Mouse (Mus musculus) CH12.LX (cell line): Measurements from ENCODE around the gene Lep. TPM values are rescaled to one million over a fixed set of nuclear protein-coding genes. Genes with fewer than 3 reads are reported as not detected.

Experiments
- DNase-seq: peaks from one replicate; pipeline ENCODE4 v3.0.0-alpha.2; 2013; ENCODE audit errors: extremely low read depth
- H3K27ac ChIP-seq: 2 replicates; pipeline ENCODE4 v1.5.1; 2012; ENCODE audit warnings: low read depth, mild to moderate bottlenecking, control low read depth, moderate library complexity; ENCODE audit not compliant: insufficient read depth
- H3K27me3 ChIP-seq: replicated peaks from 2 replicates; pipeline ENCODE3; 2012; ENCODE audit warnings: inconsistent platforms
- H3K36me3 ChIP-seq, 2 experiments: replicated peaks in 1 of 2; 2 replicates each; pipeline versions ENCODE3 to v1.6.1; 2012; ENCODE audit warnings: inconsistent platforms in 1 of 2, low read length in 1 of 2, mild to moderate bottlenecking in 1 of 2, mixed read lengths in 1 of 2, moderate library complexity in 1 of 2; ENCODE audit not compliant: control insufficient read depth in 1 of 2, insufficient read depth in 1 of 2
- H3K4me1 ChIP-seq, 2 experiments: 2 replicates each; pipeline ENCODE4 v1.6.1; 2012; ENCODE audit warnings: inconsistent platforms in 1 of 2, moderate library complexity in 1 of 2; ENCODE audit not compliant: insufficient read depth in 2 of 2, control insufficient read depth in 1 of 2
- H3K4me2 ChIP-seq: 2 replicates; pipeline ENCODE4 v1.6.1; 2012; ENCODE audit warnings: low read depth, mild to moderate bottlenecking, control low read depth; ENCODE audit not compliant: poor library complexity, insufficient read depth, severe bottlenecking
- H3K4me3 ChIP-seq, 3 experiments: fragments of 150-350 bp in 1 of 3; sonication (generic) in 1 of 3; replicated peaks in 1 of 3; 2 replicates each; pipeline versions ENCODE3 to v1.5.1; 2011 to 2012; ENCODE audit warnings: low read depth in 2 of 3, low read length in 2 of 3, mild to moderate bottlenecking in 2 of 3, moderate library complexity in 2 of 3, control low read depth in 1 of 3, improper control_type of control experiment in 1 of 3, inconsistent platforms in 1 of 3, mixed read lengths in 1 of 3; ENCODE audit not compliant: poor library complexity in 1 of 3
- H3K79me2 ChIP-seq: replicated peaks from 2 replicates; pipeline ENCODE4 v1.6.1; 2012; ENCODE audit warnings: mild to moderate bottlenecking, moderate library complexity; ENCODE audit not compliant: control insufficient read depth, poor library complexity, insufficient read depth, severe bottlenecking; ENCODE audit errors: extremely low read depth
- H3K9ac ChIP-seq: 2 replicates; pipeline ENCODE4 v1.6.1; 2012; ENCODE audit warnings: low read depth, mild to moderate bottlenecking, control low read depth, moderate library complexity; ENCODE audit not compliant: insufficient read depth
- H3K9me3 ChIP-seq: replicated peaks from 2 replicates; pipeline ENCODE3; 2012; ENCODE audit warnings: low read length, inconsistent platforms, mixed read lengths
- BHLHE40 ChIP-seq: IDR thresholded peaks from 2 replicates; pipeline ENCODE4 v1.6.1; 2011; ENCODE audit warnings: mild to moderate bottlenecking, low read depth, low read length, improper control_type of control experiment
- CHD1 ChIP-seq: IDR thresholded peaks from 2 replicates; pipeline ENCODE4 v1.6.1; 2012; ENCODE audit warnings: low read depth, low read length, improper control_type of control experiment, inconsistent platforms
- CHD2 ChIP-seq: IDR thresholded peaks from 2 replicates; pipeline ENCODE4 v1.6.1; 2011; ENCODE audit warnings: low read length, improper control_type of control experiment
- CTCF ChIP-seq, 2 experiments: IDR thresholded peaks in 1 of 2; conservative IDR thresholded peaks in 1 of 2; 2 replicates each; pipeline ENCODE4 v1.5.1; 2011 to 2012; ENCODE audit warnings: low read depth in 2 of 2, low read length in 2 of 2, improper control_type of control experiment in 1 of 2, inconsistent platforms in 1 of 2, mild to moderate bottlenecking in 1 of 2, moderate library complexity in 1 of 2
- E2F4 ChIP-seq: IDR thresholded peaks from 2 replicates; pipeline ENCODE4 v1.6.1; 2011; ENCODE audit warnings: low read depth, low read length, improper control_type of control experiment; ENCODE audit not compliant: insufficient replicate concordance
- ELF1 ChIP-seq: IDR thresholded peaks from 2 replicates; pipeline ENCODE4 v1.6.1; 2014; ENCODE audit warnings: low read depth, mild to moderate bottlenecking, inconsistent platforms, low read length, improper control_type of control experiment
- ETS1 ChIP-seq: conservative IDR thresholded peaks from 2 replicates; pipeline ENCODE4 v1.6.1; 2012; ENCODE audit warnings: low read depth, mild to moderate bottlenecking, inconsistent platforms, low read length, improper control_type of control experiment, moderate library complexity
- HCFC1 ChIP-seq: IDR thresholded peaks from 2 replicates; pipeline ENCODE4 v1.6.1; 2012; ENCODE audit warnings: low read depth, mild to moderate bottlenecking, inconsistent platforms, low read length, improper control_type of control experiment
- IRF4 ChIP-seq: IDR thresholded peaks from 2 replicates; pipeline ENCODE4 v1.6.1; 2014; ENCODE audit warnings: low read depth, mild to moderate bottlenecking, inconsistent platforms, low read length, improper control_type of control experiment
- JUN ChIP-seq: IDR thresholded peaks from 2 replicates; pipeline ENCODE4 v1.6.1; 2011; ENCODE audit warnings: low read depth, mild to moderate bottlenecking, low read length, improper control_type of control experiment, moderate library complexity; ENCODE audit not compliant: insufficient read depth
- KAT2A ChIP-seq: IDR thresholded peaks from 2 replicates; pipeline ENCODE4 v1.6.1; 2012; ENCODE audit warnings: low read length, improper control_type of control experiment, inconsistent platforms; ENCODE audit not compliant: insufficient replicate concordance
- MAFK ChIP-seq: IDR thresholded peaks from 2 replicates; pipeline ENCODE4 v1.6.1; 2011; ENCODE audit warnings: low read length, improper control_type of control experiment; ENCODE audit not compliant: insufficient replicate concordance
- MAX ChIP-seq: IDR thresholded peaks from 2 replicates; pipeline ENCODE4 v1.6.1; 2011; ENCODE audit warnings: low read length, improper control_type of control experiment
- MAZ ChIP-seq: IDR thresholded peaks from 2 replicates; pipeline ENCODE4 v1.6.1; 2012; ENCODE audit warnings: low read depth, mild to moderate bottlenecking, inconsistent platforms, low read length, improper control_type of control experiment, moderate library complexity
- MEF2A ChIP-seq: IDR thresholded peaks from 2 replicates; pipeline ENCODE4 v1.6.1; 2014; ENCODE audit warnings: low read depth, mild to moderate bottlenecking, inconsistent platforms, low read length, improper control_type of control experiment, borderline replicate concordance
- MXI1 ChIP-seq: IDR thresholded peaks from 2 replicates; pipeline ENCODE4 v1.6.1; 2011; ENCODE audit warnings: mild to moderate bottlenecking, low read depth, low read length, improper control_type of control experiment
- POLR2A ChIP-seq: IDR thresholded peaks from 2 replicates; pipeline ENCODE4 v1.6.1; 2011; ENCODE audit warnings: low read depth, mild to moderate bottlenecking, improper control_type of control experiment, low read length
- POLR2AphosphoS2 ChIP-seq: IDR thresholded peaks from 2 replicates; pipeline ENCODE4 v1.6.1; 2011; ENCODE audit warnings: low read depth, low read length, improper control_type of control experiment
- RAD21 ChIP-seq: IDR thresholded peaks from 2 replicates; pipeline ENCODE4 v1.6.1; 2011; ENCODE audit warnings: low read depth, mild to moderate bottlenecking, low read length, improper control_type of control experiment, moderate library complexity
- RCOR1 ChIP-seq: conservative IDR thresholded peaks from 2 replicates; pipeline ENCODE4 v1.6.1; 2012; ENCODE audit warnings: low read depth, mild to moderate bottlenecking, inconsistent platforms, low read length, improper control_type of control experiment
- SIN3A ChIP-seq: IDR thresholded peaks from 2 replicates; pipeline ENCODE4 v1.6.1; 2012; ENCODE audit warnings: low read length, improper control_type of control experiment, inconsistent platforms
- SMC3 ChIP-seq: IDR thresholded peaks from 2 replicates; pipeline ENCODE4 v1.6.1; 2011; ENCODE audit warnings: low read depth, low read length, improper control_type of control experiment
- TBP ChIP-seq: conservative IDR thresholded peaks from 2 replicates; pipeline ENCODE4 v1.6.1; 2011; ENCODE audit warnings: low read depth, low read length, improper control_type of control experiment
- UBTF ChIP-seq: IDR thresholded peaks from 2 replicates; pipeline ENCODE4 v1.6.1; 2012; ENCODE audit warnings: low read depth, mild to moderate bottlenecking, inconsistent platforms, low read length, improper control_type of control experiment, moderate library complexity
- USF1 ChIP-seq: IDR thresholded peaks from 2 replicates; pipeline ENCODE4 v1.6.1; 2014; ENCODE audit warnings: low read depth, mild to moderate bottlenecking, inconsistent platforms, low read length, improper control_type of control experiment
- USF2 ChIP-seq: conservative IDR thresholded peaks from 2 replicates; pipeline ENCODE4 v1.6.1; 2011; ENCODE audit warnings: low read depth, low read length, improper control_type of control experiment
- ZMIZ1 ChIP-seq: IDR thresholded peaks from 2 replicates; pipeline ENCODE4 v1.6.1; 2012; ENCODE audit warnings: low read depth, mild to moderate bottlenecking, inconsistent platforms, low read length, improper control_type of control experiment
- ZNF384 ChIP-seq: IDR thresholded peaks from 2 replicates; pipeline ENCODE4 v1.6.1; 2012; ENCODE audit warnings: low read depth, low read length, improper control_type of control experiment, inconsistent platforms
- dilution Hi-C: fragments of 300-500 bp; cut with MboI; formaldehyde crosslinking; loops from 2 replicates; pipeline ENCODE4 v1.14.3; 2020; ENCODE audit warnings: low sequenced_read_pairs; ENCODE audit not compliant: extremely low pct_unique_long_range_greater_than_20kb, extremely low pct_ligation_motif_present
- in situ Hi-C: fragments of 300-500 bp; cut with MboI; formaldehyde crosslinking; loops from 3 replicates; pipeline ENCODE4 v1.14.3; 2019; ENCODE audit warnings: low sequenced_read_pairs, low pct_ligation_motif_present, low pct_unique_long_range_greater_than_20kb, mixed read lengths
- polyA plus RNA-seq: library from polyadenylated mRNA; unstranded; fragments of >175 nt; gene quantifications from 2 replicates; pipeline ENCODE4 v1.2.1, GENCODE M21; 2012; ENCODE audit warnings: low read depth; ENCODE audit not compliant: insufficient read length
- total RNA-seq, 2 experiments: library from RNA; depleted of rRNA; stranded (reverse); fragments of 300-350 nt in 1 of 2; fragments of >200 nt in 1 of 2; gene quantifications; 2 replicates each; pipeline ENCODE4 v1.2.3; 2012 to 2014

The Lep gene
- total and polyA plus RNA-seq, 3 experiments = not detected

GRCm38 (mm10) chr6:29056377-29056776 lies 3.6 kb upstream of the Lep start:
- DNase-seq = no peak
- Histone ChIP-seq H3K27ac (no peak overlapping the region), H3K4me2 (no peak overlapping the region), H3K4me1 (no peaks in the 10 kb centered on the region), H3K9me3 (peaks cover 7% of the 10 kb centered on the region), H3K79me2 (no peaks in the 10 kb centered on the region), H3K36me3 (no peaks in the 10 kb centered on the region), H3K4me3 (no peak overlapping the region), H3K9ac (no peak overlapping the region), H3K27me3 (peaks cover 26% of the 10 kb centered on the region)
- TF ChIP-seq ELF1 (no peak), ETS1 (no peak), MAZ (no peak), BHLHE40 (no peak), SMC3 (no peak), POLR2AphosphoS2 (no peak), E2F4 (no peak), MXI1 (no peak), TBP (no peak), MAFK (no peak), ZNF384 (no peak), UBTF (no peak), IRF4 (no peak)
- in situ Hi-C loops = no loop called here
- dilution Hi-C loops = no loop called here

GRCm38 (mm10) chr6:29066389-29066790 lies 6.4 kb downstream of the Lep start:
- no peaks in the 10 kb centered on the region for H3K9me3 ChIP-seq
- dilution Hi-C loops = no loop called here
- no peak overlapping the region for H3K4me3 ChIP-seq
- in situ Hi-C loops = no loop called here
- no peaks in the 10 kb centered on the region for H3K36me3 ChIP-seq
- H3K27ac ChIP-seq = no peak overlapping the region
- H3K27me3 ChIP-seq = peaks cover 43% of the 10 kb centered on the region
- no peak for DNase-seq
- H3K4me1 ChIP-seq = no peaks in the 10 kb centered on the region
- no peak overlapping the region for H3K9ac ChIP-seq
- no peaks in the 10 kb centered on the region for H3K79me2 ChIP-seq
- H3K4me2 ChIP-seq = no peak overlapping the region
- no peak for TF ChIP-seq UBTF
- TF ChIP-seq CHD1 = no peak
- TF ChIP-seq BHLHE40 = no peak
- TF ChIP-seq ZMIZ1 = no peak
- no peak for TF ChIP-seq CHD2

- Histone ChIP-seq H3K4me1 (no peaks in the 10 kb centered on the region), H3K4me2 (no peak overlapping the region), H3K36me3 (no peaks in the 10 kb centered on the region), H3K27me3 (peaks cover 33% of the 10 kb centered on the region), H3K4me3 (no peak overlapping the region), H3K9ac (no peak overlapping the region), H3K9me3 (no peaks in the 10 kb centered on the region), H3K27ac (no peak overlapping the region)
- dilution Hi-C loops = no loop called here
- no peak for DNase-seq
- no peak for TF ChIP-seq USF2
- TF ChIP-seq RAD21 = no peak
- TF ChIP-seq HCFC1 = no peak
- no peak for TF ChIP-seq KAT2A
- no peak for TF ChIP-seq ZMIZ1
- TF ChIP-seq MAZ = no peak
- TF ChIP-seq POLR2A = no peak
- no peak for TF ChIP-seq MAFK
- TF ChIP-seq JUN = no peak
- TF ChIP-seq BHLHE40 = no peak
- TF ChIP-seq CTCF (conservative IDR thresholded peaks at IDR 0.05 in 1 of 2, IDR thresholded peaks at IDR 0.05 in 1 of 2; ENCODE audit: low read depth in 2 of 2, low read length in 2 of 2) = no peak
- no peak for TF ChIP-seq ETS1
- no peak for TF ChIP-seq MEF2A
- TF ChIP-seq RCOR1 = no peak
- TF ChIP-seq SIN3A = no peak
- TF ChIP-seq USF1 = no peak
- no peak for TF ChIP-seq CHD1
- no peak for TF ChIP-seq MAX
- TF ChIP-seq, all 38 proteins: peak for 0
- H3K79me2 ChIP-seq = no peaks in the 10 kb centered on the region
- in situ Hi-C loops = no loop called here
These were observed 12.2 kb downstream of the Lep start for GRCm38 (mm10) chr6:29072258-29072657.
